In the genomic region with DNA sequence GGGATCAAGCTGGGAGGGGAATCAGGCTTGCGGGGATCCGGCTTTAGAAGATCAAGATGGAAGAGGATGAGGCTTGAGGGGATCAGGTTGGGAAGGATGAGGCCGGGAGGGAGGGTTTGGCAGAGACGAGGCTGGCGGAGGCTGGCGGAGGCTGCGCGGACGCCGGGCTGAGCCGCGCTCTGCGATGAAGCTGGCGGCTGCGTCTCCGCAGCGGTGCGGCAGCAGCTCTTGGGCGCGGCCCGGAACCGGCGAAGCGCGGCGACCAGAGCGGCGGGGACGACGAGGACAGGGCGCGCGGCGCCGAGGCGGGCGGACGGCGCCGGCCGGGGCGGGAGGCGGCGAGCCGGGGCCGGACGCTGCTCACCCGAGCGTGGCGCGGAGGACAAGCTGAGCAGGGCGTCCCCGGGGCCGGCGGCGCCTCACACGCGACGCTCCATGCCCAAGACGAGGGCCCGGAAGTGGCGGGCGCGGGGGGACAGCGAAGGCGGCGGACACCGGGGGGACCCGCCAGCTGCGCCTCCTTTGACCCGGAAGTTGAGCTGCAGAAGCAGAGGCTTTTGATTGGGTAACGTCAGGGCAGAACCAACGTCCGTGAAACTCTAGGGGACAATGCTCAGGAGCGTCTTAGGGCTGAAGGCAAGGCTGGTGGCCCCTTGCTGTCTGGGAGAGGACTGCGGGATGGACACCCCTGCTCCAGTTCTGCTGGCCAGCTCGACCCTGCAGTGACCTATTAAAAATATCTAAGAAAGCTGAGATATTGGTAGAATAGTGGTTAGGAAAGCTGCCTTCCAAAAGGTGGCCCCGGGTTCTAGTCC, we compare ENCODE assay signal across 8 mouse cellular contexts. TPM values are rescaled to one million over a fixed set of nuclear protein-coding genes. Genes with fewer than 3 reads are reported as not detected.
A peak's percentile ranks its signal among the peaks of the same experiment; 100 is the strongest.
DNase-seq lines count a peak whose midpoint lies in the region; ATAC-seq and TF ChIP-seq lines count a peak whose summit lies in the region.

Dpp9 (minus strand) TSS at position 529 of the 815 bp plus-strand sequence.

- no peaks in the 10 kb centered on the region for H3K27me3 ChIP-seq in hindbrain, postnatal 0 days (ENCODE audit: insufficient read depth, low read length)

- H3K27ac ChIP-seq in gastrocnemius, adult 2 months: peak within 1 kb of the TSS; percentile 91
- H3K27ac ChIP-seq in hindbrain, postnatal 0 days: peak within 1 kb of the TSS; percentile 92
- peak within 1 kb of the TSS; percentile 91 for H3K27ac ChIP-seq in left cerebral cortex, adult 2 months

- peaks cover 15% of the 10 kb centered on the region for H3K4me1 ChIP-seq in hindbrain, postnatal 0 days (ENCODE audit: insufficient read depth, low read length)

- H3K9me3 ChIP-seq in hindbrain, postnatal 0 days (ENCODE audit: low read length): no peaks in the 10 kb centered on the region

- peak; percentile 95 for DNase-seq in ZHBTc4 (ENCODE audit: low read depth, low spot score)
- DNase-seq in gastrocnemius, adult 2 months: peak; percentile 93
- peak; percentile 97 for DNase-seq in hindbrain, postnatal 0 days (ENCODE audit: low spot score)
- DNase-seq in left cerebral cortex, adult 2 months (ENCODE audit: extremely low spot score in 1 of 2, low spot score in 2 of 2): peak; percentile 88 to 92
- peak; percentile 89 for DNase-seq in right cerebral cortex, adult 2 months (ENCODE audit: low spot score in 2 of 2)
- peak; percentile 89 for DNase-seq in urinary bladder, postnatal 14 days (ENCODE audit: low spot score)

- peak; percentile 99 for ATAC-seq in common myeloid progenitor, adult 5-6 weeks (replicated peaks; ENCODE audit: low read depth, poor library complexity, severe bottlenecking)
- peak; percentile 99 for ATAC-seq in hindbrain, postnatal 0 days
- peak; percentile 97 for ATAC-seq in megakaryocyte, adult 5-6 weeks (ENCODE audit: poor library complexity, severe bottlenecking)

- H3K36me3 ChIP-seq in hindbrain, postnatal 0 days (ENCODE audit: insufficient read depth, low read length): no peaks in the 10 kb centered on the region

- peak within 1 kb of the TSS; percentile 86 for H3K9ac ChIP-seq in hindbrain, postnatal 0 days (replicated peaks; ENCODE audit: low read length)

- H3K4me2 ChIP-seq in hindbrain, postnatal 0 days (ENCODE audit: low read depth, low read length): peak within 1 kb of the TSS; percentile 94

- H3K4me3 ChIP-seq in gastrocnemius, adult 2 months: peak within 1 kb of the TSS; percentile 79
- peak within 1 kb of the TSS; percentile 74 for H3K4me3 ChIP-seq in hindbrain, postnatal 0 days (ENCODE audit: low read length)
- peak within 1 kb of the TSS; percentile 92 for H3K4me3 ChIP-seq in left cerebral cortex, adult 2 months

- WGBS in hindbrain, postnatal 0 days: under 1% methylated on average over 71 of the region's 78 CpGs

- TF ChIP-seq CTCF in gastrocnemius, adult 2 months (IDR thresholded peaks at IDR 0.05): peak; percentile 48
- TF ChIP-seq CTCF in hindbrain, postnatal 0 days (IDR thresholded peaks at IDR 0.05; ENCODE audit: low read depth): peak; percentile 60
- peak; percentile 43 for TF ChIP-seq CTCF in left cerebral cortex, adult 2 months (IDR thresholded peaks at IDR 0.05)

- intact Hi-C loops in gastrocnemius, adult 2 months (cut with DNase I): loop anchor here (5.0 kb wide), 1 partner anchor 36 kb away; the partner anchor contains the start of gene Mydgf
- intact Hi-C loops in left cerebral cortex, adult 2 months (cut with DNase I): loop anchor here (1.0 kb wide), 2 partner anchors 33 to 38 kb away; partner anchors contain the start of gene Fem1a

RNA-seq across cellular contexts. Expression of gene Dpp9, which starts in this region (rescaled TPM):
- total RNA-seq in common myeloid progenitor, adult 5-6 weeks (2017): 13.8 and 14.1 TPM in 2 replicates
- 10 to 100 TPM; 34.0 to 43.2 TPM for total RNA-seq in gastrocnemius, adult 2 months (2021)
- total RNA-seq in hindbrain, postnatal 0 days (2014; rRNA removed): 30.3 and 31.3 TPM in 2 replicates
- 18.9 and 19.0 TPM in 2 replicates for polyA plus RNA-seq in hindbrain, postnatal 0 days (2015; fragmentation: Nextera tagmentation; extraction: Ambion mirVana)
- total RNA-seq in left cerebral cortex, adult 2 months (2021): 10 to 100 TPM; 70.7 to 74.1 TPM
- total RNA-seq in megakaryocyte, adult 5-6 weeks (2015): 25.4 and 26.2 TPM in 2 replicates
- 17.3 and 18.1 TPM in 2 replicates for total RNA-seq in megakaryocyte, adult 5-6 weeks (2017)

Comparison
In these comparisons a context has a peak if more than half of its experiments do, and no peak if none do; other contexts are left out.
1. Peak in every context shown above with its lines: DNase-seq, ATAC-seq, H3K4me3 ChIP-seq and H3K27ac ChIP-seq.